ENCODE assay signal across 10 mouse cellular contexts in genomic region chr3:121390724-121391123, GRCm38 (mm10). TPM values are rescaled to one million over a fixed set of nuclear protein-coding genes. Genes with fewer than 3 reads are reported as not detected.
A peak's percentile ranks its signal among the peaks of the same experiment; 100 is the strongest.
DNase-seq lines count a peak whose midpoint lies in the region; ATAC-seq lines count a peak whose summit lies in the region.
"Had no signal": no experiment of that assay in that cellular context is flagged by ENCODE, and none has a peak within 500 bp of the region (broad histone marks: within the 10 kb centered on the region; RNA-seq: fewer than 3 reads in every experiment).

No protein-coding gene starts in this region.

- no peak overlapping the region for H3K9ac ChIP-seq in kidney, embryonic 15.5 days
- H3K9ac ChIP-seq in heart, embryonic 16.5 days (ENCODE audit: low read length) = no peak overlapping the region
- H3K9ac ChIP-seq in limb, embryonic 13.5 days = no peak overlapping the region
- H3K9ac ChIP-seq in stomach, embryonic 14.5 days (replicated peaks; ENCODE audit: low read depth, low read length) = no peak overlapping the region
- H3K9ac ChIP-seq: liver, embryonic 14.5 days had no signal

- WGBS in kidney, embryonic 15.5 days = 7% methylated on average over 7 of the region's 7 CpGs
- 46% methylated on average over 7 of the region's 7 CpGs for WGBS in heart, embryonic 16.5 days
- 29% methylated on average over 7 of the region's 7 CpGs for WGBS in limb, embryonic 13.5 days
- 33% methylated on average over 7 of the region's 7 CpGs for WGBS in stomach, embryonic 14.5 days

- H3K4me3 ChIP-seq in kidney, embryonic 15.5 days (replicated peaks) = 0 out of 2 replicates have a peak overlapping the region, but pooled peaks have one; percentile 22
- H3K4me3 ChIP-seq in heart, embryonic 16.5 days (ENCODE audit: low read length) = no peak overlapping the region
- H3K4me3 ChIP-seq in limb, embryonic 13.5 days = no peak overlapping the region
- no peak overlapping the region for H3K4me3 ChIP-seq in stomach, embryonic 14.5 days (ENCODE audit: low read depth, low read length)

- H3K27ac ChIP-seq in kidney, embryonic 15.5 days = peak overlapping the region; percentile 87
- peak overlapping the region; percentile 52 for H3K27ac ChIP-seq in heart, embryonic 16.5 days (ENCODE audit: low read length)
- H3K27ac ChIP-seq in limb, embryonic 13.5 days = peak overlapping the region; percentile 79; the same call in 1 of the 2 replicates
- peak overlapping the region; percentile 56 for H3K27ac ChIP-seq in stomach, embryonic 14.5 days (ENCODE audit: low read length)
- H3K27ac ChIP-seq: liver, embryonic 14.5 days had no signal

- H3K4me1 ChIP-seq in kidney, embryonic 15.5 days = peaks cover 34% of the 10 kb centered on the region
- H3K4me1 ChIP-seq in heart, embryonic 16.5 days (ENCODE audit: control insufficient read depth, insufficient read depth, low read length) = peaks cover 8% of the 10 kb centered on the region; the same call in 1 of the 2 replicates
- peaks cover 31% of the 10 kb centered on the region for H3K4me1 ChIP-seq in limb, embryonic 13.5 days
- 0 out of 2 replicates have a peak, but pooled peaks cover 6% of the 10 kb centered on the region for H3K4me1 ChIP-seq in stomach, embryonic 14.5 days (ENCODE audit: control insufficient read depth, insufficient read depth, low read length)

- ATAC-seq in kidney, embryonic 15.5 days (replicated peaks; ENCODE audit: low FRiP score) = peak; percentile 84
- peak; percentile 40 for ATAC-seq in heart, embryonic 16.5 days (replicated peaks; ENCODE audit: extremely low read depth, insufficient read depth, low FRiP score)
- ATAC-seq in limb, embryonic 13.5 days (ENCODE audit: low FRiP score, low read depth) = peak; percentile 80
- peak; percentile 55; the same call in 1 of the 2 replicates for ATAC-seq in stomach, embryonic 14.5 days (ENCODE audit: insufficient number of reproducible peaks, insufficient read depth, low FRiP score, low read depth)
- no peak for ATAC-seq in activated CD4-positive, CD25-positive, alpha-beta regulatory T cell, adult 4 months

- H3K27me3 ChIP-seq in kidney, embryonic 15.5 days = no peaks in the 10 kb centered on the region
- H3K27me3 ChIP-seq in heart, embryonic 16.5 days (ENCODE audit: control insufficient read depth, insufficient read depth, low read length) = no peaks in the 10 kb centered on the region
- H3K27me3 ChIP-seq in limb, embryonic 13.5 days = no peaks in the 10 kb centered on the region
- no peaks in the 10 kb centered on the region for H3K27me3 ChIP-seq in stomach, embryonic 14.5 days (ENCODE audit: control insufficient read depth, insufficient read depth, low read length)

- no peak for DNase-seq in kidney, adult 18-20 months
- DNase-seq in layer of hippocampus, adult 11-12 months (ENCODE audit: low spot score) = no peak
- DNase-seq in thymus, postnatal 25 days = no peak
- DNase-seq: thymus, adult 2 months had no signal

- H3K4me2 ChIP-seq in kidney, embryonic 15.5 days = peak overlapping the region; percentile 58
- peak overlapping the region; percentile 44 for H3K4me2 ChIP-seq in heart, embryonic 16.5 days (ENCODE audit: low read depth, low read length)
- peak overlapping the region; percentile 54 for H3K4me2 ChIP-seq in limb, embryonic 13.5 days (replicated peaks)
- peak overlapping the region; percentile 32 for H3K4me2 ChIP-seq in stomach, embryonic 14.5 days (replicated peaks; ENCODE audit: low read depth, low read length)

- no peaks in the 10 kb centered on the region for H3K36me3 ChIP-seq in kidney, embryonic 15.5 days
- no peaks in the 10 kb centered on the region for H3K36me3 ChIP-seq in heart, embryonic 16.5 days (ENCODE audit: control insufficient read depth, insufficient read depth)
- H3K36me3 ChIP-seq in limb, embryonic 13.5 days = no peaks in the 10 kb centered on the region
- H3K36me3 ChIP-seq in stomach, embryonic 14.5 days (ENCODE audit: control insufficient read depth, insufficient read depth, low read length) = no peaks in the 10 kb centered on the region

- H3K9me3 ChIP-seq in kidney, embryonic 15.5 days (replicated peaks) = no peaks in the 10 kb centered on the region
- no peaks in the 10 kb centered on the region for H3K9me3 ChIP-seq in heart, embryonic 16.5 days (replicated peaks; ENCODE audit: control insufficient read depth, low read length)
- no peaks in the 10 kb centered on the region for H3K9me3 ChIP-seq in limb, embryonic 13.5 days
- H3K9me3 ChIP-seq in stomach, embryonic 14.5 days (ENCODE audit: control insufficient read depth, low read depth, low read length) = no peaks in the 10 kb centered on the region

RNA-seq across cellular contexts. Expression of gene Cnn3, which starts 35.6 kb away (rescaled TPM):
- 607 and 612 TPM in 2 replicates for polyA plus RNA-seq in kidney, embryonic 15.5 days (2015; fragmentation: Nextera tagmentation; extraction: Ambion mirVana)
- 370 and 406 TPM in 2 replicates for polyA plus RNA-seq in heart, embryonic 16.5 days (2015; fragmentation: Nextera tagmentation; extraction: Ambion mirVana)
- polyA plus RNA-seq in limb, embryonic 13.5 days (2015; fragmentation: Nextera tagmentation; extraction: Ambion mirVana) = 936 and 944 TPM in 2 replicates
- 679 and 695 TPM in 2 replicates for polyA plus RNA-seq in stomach, embryonic 14.5 days (2014; fragmentation: Nextera tagmentation; extraction: Ambion mirVana)
- 1 to 10 TPM; 2.5 to 4.1 TPM for polyA plus RNA-seq in activated CD4-positive, CD25-positive, alpha-beta regulatory T cell, adult 4 months (2017; shearing (Covaris generic))

Comparison
In these comparisons a context has a peak if more than half of its experiments do, and no peak if none do; other contexts are left out.
1. RNA of gene Cnn3, which starts 35.6 kb away (polyA plus RNA-seq): 936 to 944 TPM in limb, embryonic 13.5 days, 679 to 695 TPM in stomach, embryonic 14.5 days, 607 to 612 TPM in kidney, embryonic 15.5 days and 370 to 406 TPM in heart, embryonic 16.5 days; 2.5 to 4.1 TPM in activated CD4-positive, CD25-positive, alpha-beta regulatory T cell, adult 4 months; every median in the first group is over 10 times any median in the second.
2. Peak in every context shown above with its lines, with median percentiles within 50 percentile points of each other: H3K27ac ChIP-seq and H3K4me2 ChIP-seq.